Mouse (Mus musculus) ovary, postnatal 14 days (tissue): ENCODE results near the gene Trmt112.
A peak's percentile ranks its signal among the peaks of the same experiment; 100 is the strongest.

Source experiments
- DNase-seq: peaks from one replicate; pipeline ENCODE4 v3.0.0; 2022; ENCODE audit warnings: low spot score

The Trmt112 gene

GRCm38 (mm10) chr19:6949532-6949931 is 40.0 kb downstream of the Trmt112 start:
- no peak for DNase-seq

DNA sequence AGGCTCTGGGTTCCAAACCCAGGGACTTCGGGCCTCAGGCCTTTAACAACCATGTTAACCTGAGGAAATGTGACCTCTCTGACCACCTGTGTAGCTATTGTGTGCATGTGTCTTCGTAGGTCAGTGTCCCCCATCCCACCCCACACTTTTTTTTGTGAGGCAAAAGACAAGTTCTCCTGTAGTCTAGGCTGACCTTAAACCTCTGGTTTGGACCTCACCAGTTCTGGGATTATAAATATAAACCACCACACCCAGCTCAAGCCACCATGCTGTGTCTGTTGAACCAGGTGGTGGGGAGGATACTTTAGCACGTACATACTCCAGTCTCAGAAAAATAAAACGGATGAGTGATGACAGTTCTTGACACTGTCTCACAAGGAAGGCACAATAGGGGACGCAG is 40.5 kb downstream of the Trmt112 start:
- DNase-seq: no peak

DNA sequence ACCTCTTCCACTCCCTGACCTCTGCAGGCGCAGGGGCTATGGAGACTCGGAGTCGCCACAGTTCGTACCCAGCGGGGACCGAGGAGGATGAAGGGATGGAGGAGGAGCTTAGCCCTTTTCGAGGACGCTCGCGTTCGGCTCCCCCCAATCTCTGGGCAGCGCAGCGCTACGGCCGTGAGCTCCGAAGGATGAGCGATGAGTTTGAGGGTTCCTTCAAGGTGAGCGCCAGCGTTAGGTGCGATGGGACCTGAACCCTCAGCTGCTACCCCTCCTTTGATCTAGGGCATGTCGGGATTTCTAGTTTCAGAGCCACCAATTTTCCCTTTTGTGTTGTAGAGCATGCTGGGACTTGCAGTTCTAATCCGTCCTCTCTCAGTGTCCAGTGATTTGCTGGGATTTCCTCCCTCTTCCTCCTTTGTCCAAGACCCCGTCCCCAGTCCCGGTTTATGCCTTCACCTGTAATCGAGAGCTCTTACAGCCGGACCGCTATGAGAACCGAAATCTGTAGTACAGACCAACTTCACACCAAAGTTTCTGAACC is 41.2 kb downstream of the Trmt112 start:
- no peak for DNase-seq

GRCm38 (mm10) chr19:6951381-6951968 is 42.0 kb downstream of the Trmt112 start:
- DNase-seq: peak; percentile 89

GRCm38 (mm10) chr19:6951994-6952711 is 42.7 kb downstream of the Trmt112 start:
- DNase-seq: peak; percentile 68

GRCm38 (mm10) chr19:6952712-6953037 is 43.2 kb downstream of the Trmt112 start:
- no peak for DNase-seq

DNA sequence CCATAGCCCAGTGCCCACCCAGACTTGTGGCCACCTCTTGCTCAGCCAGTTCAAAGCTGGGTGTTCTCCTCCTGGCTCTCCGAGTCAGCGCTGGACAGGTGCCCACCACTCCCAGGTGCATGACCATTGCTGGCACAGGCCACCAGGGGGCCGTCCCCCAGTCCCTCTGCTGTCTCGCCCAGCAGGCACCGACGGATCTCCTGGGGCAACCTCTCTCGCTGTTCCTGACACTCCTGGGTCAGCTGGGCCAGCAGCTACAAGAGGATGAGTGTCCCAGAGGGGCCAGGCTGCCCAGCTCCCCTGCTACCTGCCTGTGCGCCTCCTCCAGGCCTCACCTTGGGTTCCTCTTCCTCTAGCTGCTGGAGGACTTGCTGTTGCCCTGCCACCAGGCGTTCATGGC is 44.5 kb downstream of the Trmt112 start:
- DNase-seq: no peak

DNA sequence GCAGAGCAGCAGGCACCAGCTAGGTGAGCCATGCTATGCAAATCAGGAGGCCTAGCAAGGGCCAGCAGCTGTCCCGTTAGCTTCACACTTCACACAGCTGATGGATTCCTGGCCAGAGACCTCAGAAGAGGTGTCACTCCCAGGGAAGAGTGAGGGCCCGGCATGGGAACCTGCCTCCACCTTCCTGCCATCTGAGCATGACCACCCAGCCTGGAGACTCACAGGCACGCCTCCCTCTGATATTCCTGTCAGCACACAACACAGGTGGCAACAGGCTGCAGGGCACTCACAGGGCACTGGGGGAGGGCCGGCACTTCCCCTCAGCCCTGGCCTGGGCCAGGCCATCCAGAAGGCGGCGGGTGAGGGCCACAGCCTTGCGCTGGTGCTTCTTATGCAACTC is 45.9 kb downstream of the Trmt112 start:
- DNase-seq: no peak

DNA sequence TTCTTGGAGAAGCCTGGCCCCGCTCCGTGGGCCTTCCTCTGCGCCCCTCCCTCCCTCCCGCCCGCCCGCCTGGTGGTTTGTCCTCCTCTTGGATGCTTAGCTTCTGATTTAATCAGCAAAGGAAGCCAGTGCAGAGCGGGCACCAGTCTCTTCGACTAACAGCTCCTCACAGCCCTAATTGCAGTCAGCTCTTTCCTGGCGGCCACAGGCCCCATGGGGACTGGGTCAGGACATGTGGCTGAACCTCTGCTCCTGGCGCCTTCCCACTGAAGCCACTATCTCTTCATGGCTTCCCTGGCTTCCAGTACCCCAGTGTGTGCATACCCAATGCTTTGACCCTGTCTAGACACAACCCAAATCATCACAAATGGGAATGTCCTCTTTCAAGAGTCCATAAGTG is 47.0 kb downstream of the Trmt112 start:
- DNase-seq: no peak
